Mouse (Mus musculus): ENCODE measurements around the gene Vti1a. TPM values are rescaled to one million over a fixed set of nuclear protein-coding genes. Genes with fewer than 3 reads are reported as not detected.

Gene Vti1a
- polyA plus RNA-seq (2012; rRNA removed): 16.4 and 16.9 TPM in 2 replicates

DNA sequence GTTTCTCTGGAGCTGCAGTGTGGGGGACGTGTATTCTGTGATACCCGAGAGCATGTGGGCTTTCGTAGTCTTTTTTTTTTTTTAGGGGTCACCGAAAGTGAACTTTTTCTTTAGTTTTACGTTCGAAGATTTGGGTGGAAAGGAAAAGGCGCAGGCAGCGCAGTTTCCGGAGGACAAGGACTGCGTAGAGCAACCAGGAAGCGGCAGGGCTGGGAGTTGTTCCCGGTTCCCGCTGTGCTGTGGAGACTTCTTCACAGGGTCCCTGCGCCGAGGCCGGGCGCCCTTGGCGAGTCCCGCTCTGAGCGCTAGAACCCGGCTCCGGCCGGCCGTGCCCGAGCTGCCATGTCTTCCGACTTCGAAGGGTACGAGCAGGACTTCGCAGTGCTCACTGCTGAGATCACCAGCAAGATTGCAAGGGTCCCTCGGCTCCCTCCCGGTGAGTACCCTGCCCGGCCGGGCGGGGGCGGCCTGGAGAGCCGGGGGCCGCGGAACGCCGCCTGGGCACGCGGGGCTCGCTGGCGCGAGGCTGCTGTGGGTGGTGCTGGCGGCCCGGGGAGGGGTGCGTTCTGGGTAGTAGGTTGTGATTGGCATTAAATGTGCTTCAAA lies at the start of gene Vti1a:
Gene Vti1a (plus strand): TSS at position 187 of the 606 bp plus-strand sequence.

DNA sequence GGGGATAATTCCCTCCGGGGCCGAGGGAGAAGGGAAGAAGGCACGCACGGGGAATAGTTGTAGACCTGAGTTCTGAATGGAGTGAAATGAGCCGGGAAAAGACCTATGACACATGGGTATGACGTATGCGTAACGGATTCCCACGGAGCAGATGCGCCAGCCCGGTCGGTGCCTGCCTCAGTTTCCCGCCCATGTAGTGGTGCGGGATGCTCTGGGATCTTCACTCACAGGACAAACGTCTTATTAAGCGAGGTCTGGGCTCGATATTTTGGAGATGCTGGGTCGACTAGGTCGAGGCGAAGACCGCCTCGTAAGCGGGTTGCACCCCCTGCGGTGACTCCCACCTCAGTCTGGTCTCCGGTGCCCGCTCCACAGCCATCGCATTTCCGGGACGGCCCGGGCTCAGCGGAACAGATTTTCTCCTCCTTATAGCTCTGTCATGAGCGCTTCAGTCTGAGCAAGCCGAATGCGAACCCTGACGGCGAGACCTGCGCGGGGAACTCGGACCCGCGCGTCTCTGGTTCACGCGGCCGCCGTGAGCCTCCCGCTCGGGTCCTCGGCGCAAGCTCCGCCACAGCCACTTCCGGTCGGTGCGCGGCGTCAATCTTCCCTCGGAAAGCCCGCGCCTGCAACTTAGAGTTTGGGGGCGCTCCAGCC lies 515 bp upstream of the Vti1a start, which contains the start of gene Zdhhc6:
Gene Zdhhc6 (minus strand): TSS at position 581 of the 657 bp plus-strand sequence.

Other genes with a start within 250 kb of the Vti1a start
- 17.9 and 21.0 TPM in 2 replicates for gene Gpam, start 189.1 kb upstream of the Vti1a start, polyA plus RNA-seq (2012; rRNA removed)
- 0.12 and 0.16 TPM in 2 replicates for gene Tectb, start 135.6 kb upstream of the Vti1a start, polyA plus RNA-seq (2012; rRNA removed)
- gene Gucy2g, start 75.1 kb upstream of the Vti1a start, polyA plus RNA-seq (2012; rRNA removed): not detected in 2 replicates
- gene Acsl5, start 64.4 kb upstream of the Vti1a start, polyA plus RNA-seq (2012; rRNA removed): 11.0 and 12.2 TPM in 2 replicates
- gene Zdhhc6, start 263 bp upstream of the Vti1a start, polyA plus RNA-seq (2012; rRNA removed): 31.0 and 37.3 TPM in 2 replicates

Data from central nervous system, embryonic 11.5 days (tissue).